Mouse (Mus musculus): Measurements from ENCODE around the gene Fbxo6.

The Fbxo6 gene

DNA sequence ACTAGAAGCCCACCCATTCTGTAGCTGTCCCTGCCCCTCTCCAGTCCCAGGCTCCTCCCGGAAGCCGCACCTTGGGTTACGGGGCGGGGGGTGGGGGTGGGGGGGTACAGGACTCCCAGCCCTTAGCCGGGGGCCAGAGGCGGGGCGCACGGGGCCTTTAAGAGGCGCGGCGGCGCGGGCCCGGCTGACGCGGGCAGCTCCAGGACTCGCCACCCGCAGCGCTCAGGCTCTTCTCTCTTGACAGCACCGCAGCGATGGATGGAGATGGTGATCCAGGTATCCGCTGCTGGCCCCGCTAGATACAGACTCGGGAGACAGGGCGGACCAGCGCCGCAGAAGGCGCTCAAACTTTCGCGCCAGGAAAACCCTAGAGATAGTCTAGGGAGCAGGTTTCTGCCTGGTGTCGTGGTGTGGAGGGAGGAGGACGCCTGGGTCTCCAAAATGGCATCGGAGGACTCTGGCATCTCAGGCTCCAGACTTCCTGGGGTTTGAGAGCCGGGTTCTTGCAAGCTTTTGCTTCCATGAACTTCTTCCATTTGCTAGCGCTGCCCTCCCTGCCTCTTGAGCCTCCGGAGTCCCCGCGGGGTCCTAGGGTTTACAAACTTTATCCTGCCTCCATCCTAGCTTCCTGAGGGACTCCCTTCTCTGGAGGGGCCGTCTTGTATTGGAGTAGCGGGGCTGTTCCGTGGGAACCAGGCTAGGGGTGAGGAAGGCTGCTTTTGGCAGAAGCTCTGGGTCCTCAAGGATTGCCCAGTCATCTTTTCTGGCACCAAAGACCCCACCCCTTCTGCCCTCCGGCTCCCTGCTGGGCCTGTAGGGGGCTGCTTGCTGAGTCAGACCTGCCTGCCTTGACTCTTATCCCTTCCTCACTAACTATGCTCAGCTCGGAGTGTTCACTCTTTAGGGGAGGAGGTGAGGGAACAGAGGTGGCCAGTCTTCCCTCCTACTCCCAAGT, 8.8 kb upstream of the Fbxo6 start, which contains the start of the genes Fbxo44 and Fbxo2:
Gene Fbxo44, minus strand, starts transcription at position 47 of the 955 bp plus-strand sequence.
Gene Fbxo2, plus strand, starts transcription at position 186 of the 955 bp plus-strand sequence.
- no peak for DNase-seq (ENCODE audit: low spot score in 2 of 2)

GRCm38 (mm10) chr4:148159544-148160435, 7.8 kb upstream of the Fbxo6 start:
- DNase-seq (ENCODE audit: low spot score in 2 of 2), result peak; percentile 86 to 87

DNA sequence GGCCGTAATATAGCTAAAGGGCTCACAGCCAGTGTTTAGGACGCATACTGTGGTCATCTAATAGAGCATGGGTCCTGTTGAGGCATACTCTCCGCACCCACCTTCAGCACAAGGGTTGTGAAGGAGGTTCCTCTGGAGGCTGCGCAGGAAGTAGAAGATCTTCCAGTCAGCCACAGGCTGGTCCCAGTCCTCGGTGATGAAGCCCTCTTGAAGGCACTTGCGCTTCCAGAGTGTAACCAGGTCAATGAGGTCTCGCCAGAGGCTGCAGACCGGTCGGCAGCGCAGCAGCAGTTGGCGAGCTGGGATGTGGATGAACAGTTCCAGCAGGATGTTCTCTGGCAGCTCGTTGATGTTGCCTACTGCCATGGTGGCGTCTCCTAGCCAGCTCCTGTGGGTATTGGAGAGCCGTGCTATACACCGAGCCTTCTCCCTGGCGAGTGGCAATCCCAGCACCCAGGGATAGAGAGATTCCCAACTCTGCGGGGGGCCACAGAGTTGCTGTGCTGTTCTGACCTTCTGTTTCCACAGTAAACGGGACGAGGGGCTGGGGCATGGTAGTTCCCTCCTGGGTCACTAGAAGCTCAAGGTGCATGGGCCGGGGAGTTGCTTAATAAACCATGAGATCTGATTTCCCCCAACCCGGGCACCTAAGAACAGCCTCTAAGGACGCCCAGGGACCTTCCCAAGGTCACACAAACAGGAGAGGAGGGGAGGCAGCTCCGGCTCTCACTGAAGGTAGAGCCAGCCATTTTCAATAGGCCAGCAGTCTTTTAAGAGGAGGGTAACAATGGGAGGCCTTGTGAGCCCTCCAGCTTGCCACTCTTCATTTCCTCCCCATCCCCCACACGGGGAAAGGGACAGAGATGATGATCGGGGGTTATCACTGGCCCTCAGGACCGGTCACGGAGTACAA, 6.8 kb upstream of the Fbxo6 start:
- DNase-seq (ENCODE audit: low spot score in 2 of 2), result peak in 1 of 2 experiments; percentile 25

GRCm38 (mm10) chr4:148154982-148155381, 3.0 kb upstream of the Fbxo6 start:
- DNase-seq (ENCODE audit: low spot score in 2 of 2), result peak in 1 of 2 experiments; percentile 55

DNA sequence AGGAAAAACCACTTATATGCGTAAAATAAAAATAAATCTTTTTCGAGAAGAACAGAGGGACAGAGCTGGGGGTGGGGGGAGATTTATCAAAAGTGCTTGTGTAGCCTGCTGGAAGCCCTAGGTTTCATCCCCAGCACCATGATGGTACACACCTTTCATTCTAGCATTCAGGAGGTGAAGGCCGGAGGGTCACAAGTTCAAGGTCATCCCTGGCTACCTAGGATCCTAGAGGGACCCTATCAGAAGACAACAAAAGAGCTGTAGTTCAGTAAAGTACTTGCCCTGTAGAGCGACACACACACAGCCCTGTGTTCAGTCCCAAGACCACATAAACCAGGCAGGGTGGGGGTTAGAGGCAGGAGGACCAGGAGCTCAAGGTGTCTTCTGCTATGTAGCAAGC, 2.1 kb upstream of the Fbxo6 start:
- no peak for DNase-seq (ENCODE audit: low spot score in 2 of 2)

GRCm38 (mm10) chr4:148152547-148152946, 607 bp upstream of the Fbxo6 start:
- DNase-seq (ENCODE audit: low spot score in 2 of 2), result no peak

- DNase-seq (ENCODE audit: low spot score in 2 of 2), result no peak
Observed at GRCm38 (mm10) chr4:148150953-148151266, 1.0 kb downstream of the Fbxo6 start.

- DNase-seq (ENCODE audit: low spot score in 2 of 2), result no peak
Observed at GRCm38 (mm10) chr4:148150242-148150641, 1.7 kb downstream of the Fbxo6 start.

DNA sequence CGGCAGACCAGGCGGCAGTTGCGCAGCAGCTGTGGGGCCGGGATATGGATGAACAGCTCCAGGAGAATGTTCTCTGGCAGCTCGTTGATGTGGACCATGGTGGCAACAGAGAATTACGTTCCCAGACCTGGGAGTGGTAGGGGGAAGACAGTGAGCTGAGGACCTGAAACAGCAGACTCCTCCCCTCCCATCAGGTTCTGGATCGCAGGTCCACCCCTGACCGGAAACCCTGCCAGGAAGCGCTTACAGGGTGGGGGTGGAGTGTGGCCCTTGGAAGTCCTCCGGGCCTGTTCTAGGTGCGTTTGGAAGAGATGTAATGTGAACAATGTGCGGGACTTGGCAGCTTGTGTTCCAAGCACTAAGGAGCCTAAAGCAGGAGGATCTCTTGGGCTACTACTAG, 2.4 kb downstream of the Fbxo6 start:
- DNase-seq (ENCODE audit: low spot score in 2 of 2), result no peak

DNA sequence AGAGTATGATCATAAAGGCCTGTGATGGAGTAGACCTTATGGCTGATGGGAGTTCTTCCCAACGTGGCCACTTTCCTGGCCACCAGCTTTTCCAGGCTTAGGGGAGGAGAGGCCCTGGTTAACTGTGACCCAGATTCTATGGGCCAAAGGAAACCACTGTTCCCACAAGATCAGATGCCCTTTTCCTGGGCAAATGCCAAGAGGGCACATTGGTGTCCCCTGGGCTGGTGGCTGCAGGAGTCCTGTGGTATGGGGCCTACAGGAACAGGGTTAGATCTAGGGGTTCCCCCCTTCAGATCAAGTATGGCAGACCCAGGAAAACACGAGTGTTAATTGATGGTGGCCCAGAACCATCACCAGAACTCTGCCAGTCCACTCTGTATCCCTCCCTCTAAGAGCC, 4.2 kb downstream of the Fbxo6 start:
- DNase-seq (ENCODE audit: low spot score in 2 of 2), result no peak

DNA sequence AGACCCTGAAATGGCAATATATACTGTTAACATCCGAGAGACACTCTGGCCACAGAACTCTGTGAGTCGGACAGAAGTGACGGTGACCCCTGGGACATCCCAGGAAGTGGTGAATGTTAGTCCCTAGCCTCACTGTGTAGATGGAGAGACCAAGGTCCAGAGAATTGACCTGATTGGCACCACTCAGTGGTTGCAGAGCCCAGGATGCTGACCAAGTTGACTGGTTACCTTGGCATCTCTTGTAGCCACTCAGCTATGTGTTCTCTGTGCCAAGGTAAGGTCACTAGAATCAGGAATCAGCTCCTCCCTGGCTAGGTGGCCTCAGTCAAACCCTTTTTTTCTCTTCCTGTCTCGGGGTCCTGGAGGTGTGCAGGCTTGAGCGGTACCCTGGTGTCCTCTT, 8.2 kb downstream of the Fbxo6 start:
- DNase-seq (ENCODE audit: low spot score in 2 of 2), result no peak

GRCm38 (mm10) chr4:148140098-148141011, 11.6 kb downstream of the Fbxo6 start:
- DNase-seq (ENCODE audit: low spot score in 2 of 2), result peak; percentile 89

GRCm38 (mm10) chr4:148139767-148140097, 12.2 kb downstream of the Fbxo6 start:
- DNase-seq (ENCODE audit: low spot score in 2 of 2), result no peak

DNA sequence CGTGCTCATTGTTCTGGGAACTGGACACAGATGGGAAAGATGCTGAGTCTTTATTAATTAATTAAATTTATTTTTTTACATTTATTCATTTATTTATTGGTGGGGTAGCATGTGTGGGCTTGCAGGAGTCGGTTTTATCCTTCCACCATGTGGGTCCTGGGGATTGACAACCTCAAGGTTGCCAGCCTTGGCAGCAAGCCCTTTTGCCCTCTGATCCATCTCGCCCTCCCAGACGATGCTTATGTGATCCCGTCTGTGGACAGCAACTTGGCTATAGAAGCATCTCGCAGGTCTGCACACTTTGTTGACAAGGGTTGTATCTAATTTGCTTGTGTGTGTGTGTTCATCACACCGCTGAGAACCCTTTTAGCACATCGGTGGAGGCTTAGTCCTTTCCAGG, 14.4 kb downstream of the Fbxo6 start:
- no peak for DNase-seq (ENCODE audit: low spot score in 2 of 2)

GRCm38 (mm10) chr4:148134988-148135387, 17.0 kb downstream of the Fbxo6 start:
- DNase-seq (ENCODE audit: low spot score in 2 of 2), result no peak

DNA sequence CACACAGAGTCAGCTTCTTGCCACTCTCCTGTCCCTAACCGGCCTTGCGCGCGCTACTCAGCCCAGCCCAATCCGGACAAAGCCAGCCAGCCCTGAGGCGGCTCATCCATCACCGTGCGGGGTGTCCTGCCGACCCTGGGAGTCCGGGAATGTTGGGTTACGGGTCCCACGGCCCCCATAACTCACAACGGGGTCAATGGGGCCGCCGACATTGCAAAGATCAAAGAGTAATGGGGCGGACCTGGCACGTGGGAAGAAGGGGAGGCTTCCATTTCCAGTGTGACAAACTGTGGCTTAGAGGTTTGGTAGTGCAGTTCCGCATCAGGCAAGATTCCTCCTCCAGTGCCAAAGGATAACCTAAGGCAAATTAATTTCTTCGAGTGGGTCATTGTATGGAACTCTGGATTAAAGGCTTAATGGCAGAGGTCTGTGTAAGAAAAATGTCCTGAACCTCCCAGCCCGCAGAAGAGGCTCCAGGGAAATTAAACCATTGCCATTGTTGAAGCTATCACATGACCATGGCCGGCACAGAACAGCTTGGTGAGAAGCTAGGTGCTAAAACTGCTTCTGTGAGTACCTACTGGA, 20.4 kb downstream of the Fbxo6 start:
- no peak for DNase-seq (ENCODE audit: low spot score in 2 of 2)

GRCm38 (mm10) chr4:148130561-148131413, 21.2 kb downstream of the Fbxo6 start, which contains the start of gene Draxin:
Gene Draxin (minus strand): TSS chr4:148130698.
- DNase-seq (ENCODE audit: low spot score in 2 of 2), result no peak

DNA sequence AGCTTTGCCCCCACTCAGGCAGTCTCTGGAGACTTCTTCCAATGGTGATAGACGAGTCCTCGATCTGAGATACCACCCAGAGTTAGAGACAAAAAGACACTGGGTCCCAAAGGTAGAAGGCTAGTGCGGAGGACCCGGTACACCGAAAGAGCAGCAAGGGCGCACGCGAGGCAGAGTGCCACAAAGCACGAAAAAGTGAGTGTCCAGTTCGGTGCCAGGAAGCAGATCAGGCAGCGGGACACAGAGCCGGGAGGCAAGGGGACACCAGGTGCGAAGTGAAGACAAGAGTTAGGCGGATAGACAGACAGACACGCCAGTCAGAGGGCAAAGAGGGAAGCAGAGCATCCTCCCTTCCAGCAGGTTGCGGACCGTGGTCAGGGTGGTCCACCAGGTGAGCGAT, 21.8 kb downstream of the Fbxo6 start, which contains the start of gene Mad2l2:
Gene Mad2l2, plus strand, starts transcription at position 252 of the 400 bp plus-strand sequence.
- no peak for DNase-seq (ENCODE audit: low spot score in 2 of 2)

- DNase-seq (ENCODE audit: low spot score in 2 of 2), result no peak
Observed at GRCm38 (mm10) chr4:148128672-148129071, 23.3 kb downstream of the Fbxo6 start.

Measured in thymus, postnatal 10 days (tissue).